Mouse (Mus musculus): Measurements from ENCODE around the gene Grik4.

DNA sequence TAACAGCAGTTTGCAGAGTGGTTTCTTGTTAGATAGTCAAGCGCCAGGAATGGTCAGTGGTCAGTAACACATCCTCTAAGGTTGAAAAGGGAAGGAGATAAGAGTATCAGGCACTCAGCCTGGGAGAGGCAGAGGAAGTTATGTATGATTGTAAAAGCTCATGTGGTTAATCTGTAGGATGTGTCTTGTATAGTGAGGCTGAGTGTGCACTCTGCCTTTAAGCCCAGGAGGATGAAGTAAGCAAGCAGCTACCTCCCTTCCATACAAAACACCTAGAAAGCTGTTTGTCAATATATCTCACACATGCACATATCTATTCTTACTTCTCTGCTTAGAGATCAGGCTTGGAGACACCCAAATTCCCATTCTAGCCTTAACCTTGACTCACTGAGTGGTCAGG lies 389.1 kb downstream of the Grik4 start:
- TF ChIP-seq CTCF (IDR thresholded peaks at IDR 0.05; ENCODE audit: low read depth, low read length): no peak
- no peak for TF ChIP-seq POLR2A (IDR thresholded peaks at IDR 0.05; ENCODE audit: extremely low read depth, insufficient read depth, low read length)

All from liver, adult 2 months (tissue).